ENCODE assay signal across 8 mouse cellular contexts in genomic region chr2:35506311-35507190, GRCm38 (mm10). TPM values are rescaled to one million over a fixed set of nuclear protein-coding genes. Genes with fewer than 3 reads are reported as not detected.
A peak's percentile ranks its signal among the peaks of the same experiment; 100 is the strongest.
DNase-seq lines count a peak whose midpoint lies in the region; ATAC-seq and TF ChIP-seq lines count a peak whose summit lies in the region.

No protein-coding gene starts in this region.

- 75% methylated on average over 6 of the region's 6 CpGs for WGBS in kidney, adult 2 months
- 11% methylated on average over 6 of the region's 6 CpGs for WGBS in bone marrow, adult 2 months
- WGBS in liver, postnatal 0 days (ENCODE audit: insufficient replicate concordance): 25% methylated on average over 6 of the region's 6 CpGs

- peak; percentile 88 for TF ChIP-seq EP300 in liver, postnatal 0 days (IDR thresholded peaks at IDR 0.05; ENCODE audit: low read depth)

- TF ChIP-seq CTCF in kidney, adult 2 months (conservative IDR thresholded peaks at IDR 0.05; ENCODE audit: insufficient read depth, insufficient read length, low read depth, low read length): no peak
- peak; percentile 12; the same call in 1 of the 2 replicates for TF ChIP-seq CTCF in bone marrow, adult 2 months (IDR thresholded peaks at IDR 0.05; ENCODE audit: control insufficient read depth, insufficient read depth, low read length)
- TF ChIP-seq CTCF in liver, postnatal 0 days (IDR thresholded peaks at IDR 0.05; ENCODE audit: low read depth): peak; percentile 28; the same call in 1 of the 2 replicates

- H3K4me2 ChIP-seq in liver, postnatal 0 days (ENCODE audit: low read depth, low read length): peak overlapping the region; percentile 52

- H3K36me3 ChIP-seq in kidney, adult 2 months (ENCODE audit: control insufficient read depth, insufficient read depth, low read length): no peaks in the 10 kb centered on the region
- H3K36me3 ChIP-seq in liver, postnatal 0 days (replicated peaks; ENCODE audit: insufficient read depth, low read length): no peaks in the 10 kb centered on the region
- H3K36me3 ChIP-seq in splenic B cell, adult 2 months (ENCODE audit: control insufficient read depth, insufficient read depth, low read length, poor library complexity, severe bottlenecking): no peaks in the 10 kb centered on the region

- H3K9ac ChIP-seq in liver, postnatal 0 days (replicated peaks): peak overlapping the region; percentile 34

- H3K27me3 ChIP-seq in kidney, adult 2 months (replicated peaks; ENCODE audit: control insufficient read depth, insufficient read depth, low read length): no peaks in the 10 kb centered on the region
- H3K27me3 ChIP-seq in liver, postnatal 0 days (ENCODE audit: insufficient read depth, low read length): no peaks in the 10 kb centered on the region
- H3K27me3 ChIP-seq in splenic B cell, adult 2 months (ENCODE audit: control insufficient read depth, insufficient read depth, low read length, poor library complexity, severe bottlenecking): no peaks in the 10 kb centered on the region

- ATAC-seq in liver, postnatal 0 days: peak; percentile 59

- H3K4me1 ChIP-seq in kidney, adult 2 months (ENCODE audit: control insufficient read depth, insufficient read depth, low read length): peaks cover 5% of the 10 kb centered on the region
- H3K4me1 ChIP-seq in bone marrow, adult 2 months (ENCODE audit: control insufficient read depth, insufficient read depth, low read length): peaks cover 20% of the 10 kb centered on the region
- peaks cover 80% of the 10 kb centered on the region for H3K4me1 ChIP-seq in liver, postnatal 0 days (ENCODE audit: insufficient read depth)

- DNase-seq in kidney, adult 2 months: peak; percentile 31
- DNase-seq in kidney, adult 8-10 months: no peak
- peak; percentile 27 for DNase-seq in heart, postnatal 4 days
- peak; percentile 51 for DNase-seq in liver, postnatal 0 days
- peak; percentile 66 for DNase-seq in splenic B cell, adult 2 months (ENCODE audit: low read depth, low spot score)
- DNase-seq in cerebellum, adult 11 months: no peak
- DNase-seq in cerebellum, adult 8-10 months: no peak

- no peak overlapping the region for H3K27ac ChIP-seq in kidney, adult 2 months (ENCODE audit: insufficient read depth, low read depth, low read length)
- peak overlapping the region; percentile 44; the same call in 1 of the 2 replicates for H3K27ac ChIP-seq in bone marrow, adult 2 months (ENCODE audit: control insufficient read depth, insufficient read depth, low read depth, low read length, poor library complexity)
- H3K27ac ChIP-seq in liver, postnatal 0 days (ENCODE audit: low read depth): peak overlapping the region; percentile 87

- TF ChIP-seq POLR2A in kidney, adult 2 months (IDR thresholded peaks at IDR 0.05; ENCODE audit: low read depth, low read length): no peak
- TF ChIP-seq POLR2A in bone marrow, adult 2 months (IDR thresholded peaks at IDR 0.05; ENCODE audit: borderline replicate concordance, control insufficient read depth, low read depth, low read length): no peak

- no peak overlapping the region for H3K4me3 ChIP-seq in kidney, adult 2 months (ENCODE audit: insufficient read depth, low read depth, low read length)
- H3K4me3 ChIP-seq in bone marrow, adult 2 months (replicated peaks; ENCODE audit: control insufficient read depth, low read depth, low read length): no peak overlapping the region
- H3K4me3 ChIP-seq in liver, postnatal 0 days (ENCODE audit: low read depth, low read length): no peak overlapping the region

- no peaks in the 10 kb centered on the region for H3K9me3 ChIP-seq in liver, postnatal 0 days (ENCODE audit: low read length)

RNA-seq across cellular contexts. Expression of gene Ggta1, which starts 43.5 kb away (rescaled TPM):
- polyA plus RNA-seq in kidney, adult 2 months (2012; rRNA removed): 4.6 and 6.1 TPM in 2 replicates
- polyA plus RNA-seq in bone marrow, adult 2 months (2011; ENCODE audit: insufficient read depth, insufficient read length, low replicate concordance, missing spikeins): 7.3 and 16.2 TPM in 2 replicates
- total RNA-seq in heart, postnatal 4 days (2021): 10 to 100 TPM; 21.5 to 22.3 TPM
- 5.2 and 6.2 TPM in 2 replicates for polyA plus RNA-seq in liver, postnatal 0 days (2015; fragmentation: Nextera tagmentation; extraction: Ambion mirVana)

RNA-seq across cellular contexts. Expression of gene Dab2ip, which starts 51.5 kb away (rescaled TPM):
- 32.9 and 42.9 TPM in 2 replicates for polyA plus RNA-seq in kidney, adult 2 months (2012; rRNA removed)
- polyA plus RNA-seq in bone marrow, adult 2 months (2011; ENCODE audit: insufficient read depth, insufficient read length, low replicate concordance, missing spikeins): 6.0 and 9.8 TPM in 2 replicates
- total RNA-seq in heart, postnatal 4 days (2021): 10 to 100 TPM; 54.6 to 55.2 TPM
- 6.9 and 9.1 TPM in 2 replicates for polyA plus RNA-seq in liver, postnatal 0 days (2015; fragmentation: Nextera tagmentation; extraction: Ambion mirVana)

Comparison
In these comparisons a context has a peak if more than half of its experiments do, and no peak if none do; other contexts are left out.
1. DNase-seq: peak in kidney, adult 2 months (single experiment), heart, postnatal 4 days (single experiment), liver, postnatal 0 days (single experiment) and splenic B cell, adult 2 months (single experiment); none in kidney, adult 8-10 months (0 of 2), cerebellum, adult 11 months (single experiment) and cerebellum, adult 8-10 months (single experiment).